Mouse (Mus musculus): ENCODE data around the gene Zscan5b. TPM values are rescaled to one million over a fixed set of nuclear protein-coding genes. Genes with fewer than 3 reads are reported as not detected.

The Zscan5b gene
- total RNA-seq, 2 experiments from 2014 or later: not detected

Other genes with a start within 250 kb of the Zscan5b start
- not detected for gene Vmn1r65, start 211.3 kb upstream of the Zscan5b start, total RNA-seq (2021)
- gene Nlrp4c, start 177.1 kb upstream of the Zscan5b start, total RNA-seq (2021): not detected
- gene Zfp787, start 66.3 kb upstream of the Zscan5b start, total RNA-seq (2021): 10 to 100 TPM; 46.2 to 61.5 TPM
- gene Zfp444, start 50.1 kb upstream of the Zscan5b start, total RNA-seq (2021): 10 to 100 TPM; 26.4 to 27.9 TPM
- not detected for gene Galp, start 25.2 kb upstream of the Zscan5b start, total RNA-seq (2021)
- gene Epp13, start 30.4 kb downstream of the Zscan5b start, total RNA-seq (2021): not detected
- gene Zfp667, start 64.3 kb downstream of the Zscan5b start, total RNA-seq (2021): 1 to 10 TPM; 6.4 to 7.8 TPM
- gene Zfp583, start 109.0 kb downstream of the Zscan5b start, total RNA-seq (2021): 1 to 10 TPM; 2.7 to 3.1 TPM
- under 1 TPM; 0.87 to 0.91 TPM for gene Gm3854, start 121.5 kb downstream of the Zscan5b start, total RNA-seq (2021)
- 1 to 10 TPM; 1.1 to 2.6 TPM for gene Zfp78, start 141.0 kb downstream of the Zscan5b start, total RNA-seq (2021)
- 1 to 10 TPM; 3.9 to 8.9 TPM for gene Zfp28, start 161.0 kb downstream of the Zscan5b start, total RNA-seq (2021)
- under 1 TPM; 0.21 to 0.36 TPM for gene Smim17, start 176.4 kb downstream of the Zscan5b start, total RNA-seq (2021)
- under 1 TPM in 1 of 2 experiments, not detected in 1; 0.09 TPM for gene Gm20715, start 188.0 kb downstream of the Zscan5b start, total RNA-seq (2021)
- not detected for gene Olfr1344, start 216.4 kb downstream of the Zscan5b start, total RNA-seq (2021)
- not detected for gene Olfr1336, start 233.9 kb downstream of the Zscan5b start, total RNA-seq (2021)
- gene Olfr1346, start 244.8 kb downstream of the Zscan5b start, total RNA-seq (2021): not detected